Mouse (Mus musculus) liver (tissue): ENCODE data around the gene Fbxo10.
A peak's percentile ranks its signal among the peaks of the same experiment; 100 is the strongest.
"Not testable (repeated sequence)": the region's sequence is repeated elsewhere in the genome, so short reads cannot be mapped to it uniquely, and the experiment has no call there.

ENCODE experiments used
- DNase-seq: peaks from one replicate; pipeline ENCODE4 v3.0.0-alpha.2; 2020; ENCODE audit warnings: mixed read lengths

Fbxo10 gene

DNA sequence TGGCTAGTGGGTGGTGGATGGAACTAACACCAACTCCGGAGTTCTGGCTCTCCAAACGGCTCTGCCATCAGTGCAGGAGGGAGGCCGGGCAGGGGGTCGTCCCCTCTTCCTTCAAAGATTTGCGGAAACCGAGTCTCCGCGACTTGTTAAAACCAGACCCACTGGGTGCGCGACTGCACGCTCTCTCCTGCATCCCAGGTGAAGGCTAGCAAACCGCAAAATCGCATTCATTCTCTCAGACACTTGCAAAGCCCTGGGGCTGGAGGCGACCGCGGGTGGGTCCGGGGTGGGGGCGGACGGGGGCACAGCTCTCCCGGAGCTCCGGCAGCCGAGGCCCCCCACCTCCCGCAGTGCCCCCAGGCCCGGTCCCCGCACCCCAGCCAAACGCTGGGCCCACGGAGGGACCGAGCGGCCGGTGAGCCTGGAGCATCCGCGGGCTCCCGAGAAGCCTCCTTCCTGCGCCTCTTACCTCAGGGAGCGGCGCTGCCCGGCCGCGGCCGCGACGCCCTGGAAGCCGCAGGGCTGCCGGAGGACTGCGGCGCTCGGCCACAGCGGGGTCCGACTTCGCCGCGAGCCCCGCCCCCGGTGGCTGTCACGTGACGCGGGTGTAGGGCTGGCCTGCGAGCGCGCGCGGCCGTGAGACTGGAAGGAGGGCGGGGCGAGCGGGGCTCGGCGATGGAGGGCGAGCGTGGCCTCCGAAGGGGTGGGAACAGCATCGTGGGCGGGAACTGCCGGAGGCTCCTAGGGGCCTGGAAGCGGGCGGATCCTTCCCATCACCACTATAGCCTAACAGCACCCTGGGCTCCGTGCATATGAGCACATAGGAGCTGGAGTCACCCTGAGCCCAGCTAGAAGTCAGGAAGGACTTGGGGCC lies at the start of gene Fbxo10:
Fbxo10 (minus strand) TSS at position 584 of the 874 bp plus-strand sequence.
- peak; percentile 98 for DNase-seq

DNA sequence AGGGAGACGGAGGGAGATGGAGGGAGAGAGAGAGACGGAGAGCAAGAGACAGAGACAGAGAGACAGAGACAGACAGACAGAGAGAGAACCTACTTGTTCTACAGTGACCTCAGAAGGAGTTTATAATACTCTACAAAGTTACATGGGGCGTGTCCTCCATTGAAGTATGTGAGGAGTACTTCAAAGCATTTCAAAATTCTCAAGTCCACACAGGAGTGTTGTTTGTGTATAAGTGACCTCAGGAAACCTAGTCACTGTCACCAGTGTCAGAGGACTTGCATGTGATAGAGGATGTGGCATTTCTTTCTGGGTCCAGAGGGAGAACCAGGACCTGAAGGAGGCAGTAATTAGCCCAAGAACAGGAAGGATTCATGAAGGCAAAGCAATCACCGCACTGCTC lies 46.6 kb upstream of the Fbxo10 start:
- no peak for DNase-seq

DNA sequence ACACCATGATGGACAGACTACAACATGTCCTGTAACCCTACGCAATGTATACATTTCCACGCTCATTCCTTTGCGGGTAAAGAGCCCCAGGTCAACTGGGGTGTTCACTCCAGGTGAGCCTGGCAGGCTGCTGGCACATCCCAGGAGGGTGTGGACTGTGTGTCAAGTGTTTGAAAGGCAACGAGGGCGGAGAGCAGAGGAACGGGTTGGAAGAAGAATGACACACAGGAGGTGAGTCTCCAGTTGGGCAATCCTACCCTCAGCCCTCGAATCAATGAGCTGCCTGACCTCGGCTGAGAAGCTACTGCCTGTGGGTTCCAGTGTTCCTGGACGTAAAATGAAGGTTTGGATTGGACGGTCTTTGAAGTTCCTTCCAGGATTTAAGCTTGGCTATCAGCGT lies 36.9 kb upstream of the Fbxo10 start:
- no peak for DNase-seq

DNA sequence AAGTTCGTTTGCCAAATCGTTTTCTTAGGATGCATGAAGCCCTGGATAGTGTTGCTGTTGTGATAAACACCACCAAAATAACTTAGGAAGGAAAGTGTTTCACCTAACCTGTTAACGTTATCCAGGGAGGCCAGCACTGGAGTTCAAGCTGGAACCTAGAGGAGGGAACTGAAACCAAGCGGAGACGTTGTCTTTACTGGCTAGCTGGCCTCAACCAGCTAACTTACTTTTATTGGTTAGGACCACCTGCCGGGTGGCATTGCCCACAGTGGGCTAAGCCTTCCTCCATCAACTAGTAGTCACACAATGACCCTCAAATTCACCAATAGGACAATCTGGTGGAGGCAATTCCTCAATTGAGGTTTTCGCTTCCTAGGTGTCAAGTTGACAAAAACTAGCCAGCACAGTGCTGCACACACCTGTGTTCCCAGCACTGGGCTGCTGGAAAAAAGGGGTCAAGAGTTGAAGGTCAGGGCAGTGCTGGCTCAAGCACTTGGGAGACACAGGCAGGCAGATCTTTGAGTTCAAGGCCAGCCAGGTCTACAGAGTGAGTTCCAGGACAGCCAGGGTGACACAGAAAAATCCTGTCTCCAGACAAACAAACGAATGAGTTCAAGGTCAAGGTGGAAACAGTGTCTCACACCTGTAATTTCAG lies 24.2 kb upstream of the Fbxo10 start:
- DNase-seq: no peak

DNA sequence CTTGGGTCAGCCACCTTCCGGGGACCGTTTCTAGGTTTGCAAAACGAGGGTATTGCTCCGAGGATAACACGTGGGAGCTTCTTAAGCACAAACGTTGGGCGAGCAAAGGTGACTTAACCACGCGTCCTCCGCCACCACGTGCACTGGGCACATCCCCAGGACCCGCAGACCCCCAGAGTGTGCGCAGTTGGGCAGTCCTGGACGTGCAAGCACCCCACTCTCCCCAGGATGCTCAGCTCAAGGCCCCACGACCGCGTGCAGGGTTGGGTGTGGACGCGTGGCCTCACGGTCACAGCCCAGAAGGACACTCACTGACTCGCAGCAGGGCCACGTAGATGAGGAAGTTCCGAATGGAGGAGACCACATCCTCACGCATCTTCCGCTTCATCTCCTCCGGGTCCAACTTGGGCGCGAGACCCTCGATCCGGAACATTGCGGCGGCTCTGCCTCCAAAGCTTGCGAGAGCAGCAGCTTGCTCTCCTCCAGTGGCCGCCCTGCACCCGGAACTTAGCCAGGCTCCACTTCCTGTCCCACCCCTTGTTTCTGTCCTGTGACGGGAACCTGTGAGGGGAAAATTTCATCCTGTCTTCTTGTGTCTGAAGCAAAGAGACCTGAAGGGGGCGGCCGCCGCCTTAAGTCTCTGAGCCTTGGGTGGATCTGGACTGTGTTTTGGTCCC lies 23.3 kb upstream of the Fbxo10 start, which contains the start of gene Tomm5:
Tomm5 (minus strand) TSS at position 514 of the 677 bp plus-strand sequence.
- peak; percentile 88 for DNase-seq

DNA sequence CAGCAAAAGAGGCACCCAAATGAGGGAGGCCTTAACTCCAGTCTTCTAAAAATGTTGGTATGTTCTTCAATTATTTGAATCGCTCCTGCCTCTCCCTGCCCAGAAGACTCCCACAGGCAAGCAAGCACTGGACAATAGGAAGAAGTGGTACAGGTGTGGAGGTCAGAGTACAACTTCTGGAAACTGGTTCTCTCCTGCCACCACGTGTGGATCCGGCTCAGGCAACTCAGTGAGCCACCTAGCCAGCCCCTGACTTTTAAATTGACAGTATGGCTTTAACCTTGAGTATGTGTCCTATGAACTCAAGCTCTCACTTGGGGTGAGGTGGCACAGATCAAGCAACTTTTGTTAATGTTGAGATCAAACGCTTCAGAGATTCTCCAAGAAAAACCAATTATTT lies 22.7 kb upstream of the Fbxo10 start:
- no peak for DNase-seq

DNA sequence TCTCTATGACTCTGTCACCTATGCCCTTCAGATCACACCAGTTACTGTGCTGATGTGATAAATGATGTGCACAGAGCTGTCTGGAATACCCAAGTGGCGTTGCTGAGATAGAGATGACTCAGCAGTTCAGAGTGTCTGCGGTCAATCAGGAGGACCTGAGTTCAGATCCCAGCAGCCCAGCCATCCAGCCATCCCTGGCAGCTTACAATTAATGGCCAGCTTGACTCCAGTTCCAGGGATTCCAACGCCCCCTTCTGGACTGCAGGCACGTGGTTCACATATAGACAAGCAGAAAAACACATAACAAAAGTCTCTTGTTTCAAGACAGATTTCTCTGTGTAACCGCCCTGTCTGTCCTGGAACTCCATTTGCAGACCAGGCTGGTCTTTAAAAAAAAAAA lies 22.0 kb upstream of the Fbxo10 start:
- peak; percentile 30 for DNase-seq

DNA sequence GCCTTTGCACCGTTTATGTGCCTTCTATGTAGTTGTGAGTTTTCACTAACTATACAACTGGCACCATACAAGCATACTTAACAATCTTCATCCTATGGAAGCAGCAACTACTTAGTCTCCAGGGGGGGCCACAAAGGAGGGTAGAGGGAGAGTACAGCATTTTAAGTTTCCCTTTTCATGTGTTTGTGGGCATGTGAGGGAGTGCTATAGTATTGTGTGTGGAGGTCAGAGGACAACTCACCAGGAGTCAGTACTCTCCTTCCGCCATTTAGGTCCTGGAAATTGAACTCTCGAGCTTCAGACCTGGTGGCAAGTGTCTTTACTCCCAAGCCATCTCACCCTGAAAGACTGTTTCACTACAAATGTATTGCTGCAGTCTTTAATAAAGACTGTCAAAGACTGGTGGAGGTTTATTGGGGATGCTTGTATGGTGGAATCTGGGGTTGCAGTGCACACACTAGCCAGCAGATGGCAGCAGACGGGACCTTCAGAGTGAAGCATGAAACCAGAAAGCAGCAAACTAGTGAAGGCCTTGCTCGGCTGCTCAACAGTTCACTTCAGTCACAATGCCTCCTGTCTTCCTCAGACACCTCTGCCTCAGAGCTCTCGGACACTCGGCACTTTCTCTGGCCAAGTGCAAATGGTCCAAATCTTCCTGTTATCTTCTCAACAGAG lies 12.9 kb upstream of the Fbxo10 start:
- peak; percentile 78 for DNase-seq

DNA sequence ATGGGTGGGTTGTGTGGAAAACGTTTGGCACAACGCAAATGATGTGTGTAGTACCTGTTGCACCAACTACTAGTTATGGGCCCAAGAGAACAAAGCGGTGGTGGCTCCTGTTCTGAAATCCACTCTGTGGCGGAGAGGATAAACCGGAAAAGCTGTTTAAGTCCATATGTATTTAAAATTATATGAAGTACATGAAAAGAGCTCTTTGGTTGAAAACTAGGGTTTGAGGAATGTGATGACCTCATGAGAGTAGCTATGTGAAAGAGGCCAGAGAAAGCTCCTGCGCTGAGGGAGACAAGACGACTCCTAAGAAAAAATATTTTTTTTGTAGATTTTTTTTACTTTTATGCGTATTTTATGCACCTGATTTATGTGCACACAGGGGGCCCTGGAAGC lies 489 bp upstream of the Fbxo10 start:
- DNase-seq: no peak

DNA sequence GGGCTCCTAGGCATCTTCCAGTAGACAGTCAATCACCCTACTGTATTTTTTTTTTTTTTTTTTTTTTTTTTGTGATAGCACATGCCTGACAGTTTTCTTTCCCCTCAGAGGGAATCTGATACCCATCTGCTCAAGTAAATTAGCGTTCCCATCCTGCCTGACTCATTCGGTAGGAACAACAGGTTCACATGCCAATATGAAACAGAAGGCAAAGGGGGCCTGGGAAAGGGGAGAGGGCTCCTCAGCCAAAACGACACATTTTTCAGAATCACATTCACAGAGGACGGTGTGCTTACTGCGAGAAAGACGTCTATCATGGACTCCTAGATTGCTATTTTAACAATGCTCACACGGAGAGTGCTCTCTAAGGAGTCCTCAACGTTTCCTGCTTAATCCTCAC lies 917 bp downstream of the Fbxo10 start:
- no peak for DNase-seq

DNA sequence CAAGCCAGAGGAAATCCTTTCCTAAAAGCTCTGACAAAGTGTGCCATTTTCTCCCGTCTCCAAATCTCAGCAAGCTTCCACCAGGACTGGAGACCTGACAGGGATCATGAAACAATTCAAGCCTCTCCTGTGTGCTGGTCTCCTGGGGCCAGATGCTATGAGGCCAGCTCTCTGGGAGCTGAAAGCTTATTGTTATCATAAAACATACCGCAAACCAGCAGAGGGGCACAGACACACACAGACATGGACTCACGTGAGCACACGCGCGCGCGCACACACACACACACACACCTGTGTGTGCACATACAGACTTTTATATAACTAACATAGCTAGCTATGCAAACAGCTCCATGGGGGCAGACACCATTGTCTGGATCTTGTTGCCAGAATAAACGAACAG lies 1.5 kb downstream of the Fbxo10 start:
- DNase-seq: no peak

DNA sequence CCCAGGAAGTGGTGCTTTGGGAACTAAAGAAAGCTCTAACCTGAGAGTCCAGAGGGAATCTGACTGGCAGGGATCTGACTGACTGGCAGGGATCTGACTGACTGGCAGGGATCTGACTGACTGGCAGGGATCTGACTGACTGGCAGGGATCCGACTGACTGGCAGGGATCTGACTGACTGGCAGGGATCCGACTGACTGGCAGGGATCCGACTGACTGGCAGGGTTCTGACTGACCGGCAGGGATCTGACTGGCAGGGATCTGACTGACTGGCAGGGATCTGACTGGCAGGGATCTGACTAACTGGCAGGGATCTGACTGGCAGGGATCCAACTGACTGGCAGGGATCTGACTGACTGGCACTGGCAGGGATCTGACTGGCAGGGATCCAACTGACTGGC lies 3.4 kb downstream of the Fbxo10 start:
- DNase-seq: not testable (repeated sequence)

DNA sequence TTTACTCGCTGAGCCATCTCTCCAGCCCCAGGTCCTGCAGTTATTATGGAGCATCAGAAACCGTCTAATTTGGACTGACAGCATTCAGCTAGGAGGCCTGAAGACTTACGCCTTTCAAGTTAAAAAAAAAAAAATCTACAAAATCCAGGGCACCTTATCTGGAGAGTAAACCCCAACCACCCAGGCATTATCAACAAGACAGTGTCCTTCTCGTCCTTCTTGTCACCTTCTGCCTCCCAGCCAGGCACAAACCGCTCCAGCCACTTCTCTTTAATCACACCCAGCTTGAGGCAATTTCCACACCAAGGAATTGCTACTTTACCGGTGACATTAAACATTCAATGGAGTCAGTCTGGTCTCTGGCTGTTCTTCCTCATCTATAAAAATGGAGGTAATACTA lies 10.9 kb downstream of the Fbxo10 start:
- peak; percentile 61 for DNase-seq

DNA sequence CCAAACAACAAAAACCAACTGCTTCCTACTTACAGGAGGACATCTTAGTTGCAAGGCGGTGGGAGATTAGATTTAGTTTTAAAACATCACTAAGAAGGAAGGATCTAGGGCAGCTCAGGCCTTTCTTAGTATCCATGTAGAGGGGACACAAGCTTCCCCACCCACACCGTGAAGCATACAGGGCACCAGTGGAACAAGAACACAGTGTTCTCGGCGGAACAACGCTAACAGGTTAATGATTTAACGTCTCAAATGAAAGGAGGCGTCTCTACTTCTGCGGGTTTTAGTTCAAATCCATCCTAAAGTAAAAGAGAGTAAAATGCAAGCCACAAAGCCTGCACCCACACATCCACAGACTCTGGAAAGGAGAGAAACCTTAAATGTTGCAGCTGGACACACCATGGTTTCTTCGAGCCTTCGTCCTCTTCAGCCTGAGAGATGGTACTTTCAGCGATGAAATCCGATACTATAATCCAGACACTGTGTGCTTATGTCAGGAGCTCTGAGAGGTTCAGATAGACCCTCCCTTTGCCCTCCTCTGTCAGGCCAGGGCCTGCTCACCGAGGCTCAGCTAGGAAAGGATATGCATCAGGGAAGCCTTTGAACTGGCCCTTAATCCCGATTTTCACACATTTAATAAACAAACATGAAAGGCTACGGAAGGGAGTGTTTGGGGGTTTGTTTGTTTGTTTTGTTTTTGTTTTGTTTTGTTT lies 12.0 kb downstream of the Fbxo10 start:
- DNase-seq: no peak

DNA sequence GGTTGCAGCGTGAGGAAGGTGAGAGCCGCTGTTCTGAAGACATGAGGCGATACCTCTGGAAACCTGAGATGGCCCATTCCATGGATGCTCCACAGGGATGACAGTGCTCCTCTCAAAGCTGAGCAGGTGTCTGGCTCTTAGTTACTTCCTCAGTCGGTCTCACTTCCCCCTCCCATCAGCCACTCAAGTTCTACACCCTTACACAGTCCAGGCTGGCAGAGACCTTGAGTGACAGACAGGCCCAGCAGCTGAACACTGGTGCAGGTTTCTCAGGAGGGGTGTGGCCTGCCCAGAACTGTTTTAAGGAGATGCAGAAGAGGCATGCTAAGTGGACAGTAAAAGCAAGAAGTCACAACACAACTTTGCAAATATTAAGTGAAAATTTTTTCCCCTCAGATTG lies 16.7 kb downstream of the Fbxo10 start:
- no peak for DNase-seq

DNA sequence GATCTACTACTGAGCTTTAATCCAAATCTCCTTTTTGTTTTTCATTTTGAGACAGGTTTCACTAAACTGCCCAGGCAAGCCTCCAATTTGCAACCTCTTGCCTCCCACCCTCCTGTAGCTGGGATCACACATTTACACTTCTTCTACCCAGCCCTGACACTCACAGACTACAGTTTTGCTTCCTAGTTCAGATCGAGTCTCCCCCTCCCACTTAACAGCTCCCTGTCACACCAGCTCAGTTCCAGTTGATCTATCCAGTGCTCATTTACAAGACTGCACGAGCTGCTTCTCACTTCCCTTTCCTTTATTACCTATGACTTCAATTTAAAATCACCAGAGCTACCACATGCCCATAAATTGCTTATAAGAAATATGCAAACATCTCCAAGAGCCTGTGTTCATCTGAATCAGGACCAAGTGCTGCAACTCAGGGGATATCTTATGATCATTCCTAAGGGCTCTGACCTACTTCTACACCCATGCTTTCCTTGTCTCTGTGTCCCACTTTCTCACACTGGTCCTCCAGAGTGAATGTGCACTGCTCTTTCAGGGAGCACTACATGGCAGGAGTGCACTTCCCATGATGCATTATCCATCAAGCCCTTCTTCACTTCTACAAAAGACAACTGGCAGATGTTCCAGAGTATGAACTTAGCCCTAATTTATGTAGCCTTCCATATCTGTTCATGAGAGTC lies 18.2 kb downstream of the Fbxo10 start:
- no peak for DNase-seq

DNA sequence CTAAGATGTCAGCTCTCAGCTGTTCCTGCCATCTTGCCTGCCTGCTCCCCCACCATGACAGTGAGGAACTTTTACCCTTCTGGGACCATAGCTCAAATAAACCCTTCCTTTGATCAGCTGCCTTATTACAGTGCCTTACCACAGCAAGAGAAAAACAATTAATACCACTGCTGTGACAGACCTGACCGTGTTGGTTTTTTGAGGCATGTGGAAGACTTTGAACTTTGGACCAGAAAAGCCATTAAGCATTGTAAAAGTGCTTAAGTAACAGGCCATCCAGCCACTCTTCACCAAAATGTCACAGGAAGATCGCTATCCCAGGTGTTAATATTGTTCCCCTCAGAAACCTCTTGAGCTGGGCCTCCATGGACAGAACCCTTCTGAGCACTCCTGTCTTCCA lies 19.8 kb downstream of the Fbxo10 start:
- DNase-seq: no peak

DNA sequence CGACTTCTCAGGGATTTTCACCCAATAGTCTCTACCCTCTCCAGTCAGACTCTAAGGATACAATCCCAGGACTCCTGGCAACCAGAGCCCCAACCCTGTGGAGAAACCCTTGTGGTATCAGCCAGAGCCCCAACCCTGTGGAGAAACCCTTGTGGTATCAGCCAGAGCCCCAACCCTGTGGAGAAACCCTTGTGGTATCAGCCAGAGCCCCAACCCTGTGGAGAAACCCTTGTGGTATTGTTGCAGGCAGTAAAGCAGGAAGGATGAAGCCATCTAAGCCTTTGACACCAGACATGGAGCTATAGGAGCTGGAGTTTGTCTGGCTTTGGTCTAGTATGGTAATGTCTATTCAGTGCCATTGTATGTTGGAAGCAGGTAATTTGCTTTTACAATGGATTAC lies 20.6 kb downstream of the Fbxo10 start:
- not testable (repeated sequence) for DNase-seq

DNA sequence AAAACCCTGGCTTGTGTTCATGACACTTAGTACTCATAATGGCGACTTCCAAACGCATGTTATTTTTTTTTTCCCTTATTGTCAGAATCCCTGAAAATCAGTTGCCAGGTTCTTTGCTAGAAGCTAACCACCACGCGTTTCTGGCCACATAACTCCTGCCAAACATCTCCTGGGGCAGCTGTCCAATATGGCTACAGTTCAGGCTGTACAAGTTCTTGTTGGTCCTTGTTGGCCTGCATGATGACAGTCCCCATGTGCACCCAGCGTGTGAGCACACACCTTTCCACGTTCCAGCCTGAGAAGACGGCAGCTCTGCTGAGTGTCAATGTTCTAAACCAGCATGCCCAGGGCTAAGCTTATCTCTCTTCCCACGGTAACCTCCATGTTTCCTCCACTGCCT lies 29.0 kb downstream of the Fbxo10 start:
- no peak for DNase-seq

DNA sequence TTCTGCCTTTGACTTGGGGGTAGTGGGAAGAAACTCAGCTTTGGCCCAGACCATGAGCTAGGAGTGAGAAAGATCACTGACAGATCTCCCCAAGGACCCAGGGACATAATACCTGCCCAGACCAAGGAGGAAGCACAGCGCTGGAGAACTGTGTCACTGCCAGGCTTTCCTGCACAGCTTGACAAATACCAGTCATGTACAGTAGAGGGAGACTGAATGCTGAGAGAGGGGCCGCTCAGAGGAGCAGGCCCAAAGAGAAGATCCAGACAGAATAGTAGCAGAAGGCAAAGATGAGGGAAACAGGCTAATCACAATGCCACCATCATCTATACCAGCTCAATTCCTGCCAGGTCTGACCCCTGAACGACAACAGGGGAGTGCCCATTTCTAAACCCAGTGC lies 29.5 kb downstream of the Fbxo10 start:
- DNase-seq: no peak

DNA sequence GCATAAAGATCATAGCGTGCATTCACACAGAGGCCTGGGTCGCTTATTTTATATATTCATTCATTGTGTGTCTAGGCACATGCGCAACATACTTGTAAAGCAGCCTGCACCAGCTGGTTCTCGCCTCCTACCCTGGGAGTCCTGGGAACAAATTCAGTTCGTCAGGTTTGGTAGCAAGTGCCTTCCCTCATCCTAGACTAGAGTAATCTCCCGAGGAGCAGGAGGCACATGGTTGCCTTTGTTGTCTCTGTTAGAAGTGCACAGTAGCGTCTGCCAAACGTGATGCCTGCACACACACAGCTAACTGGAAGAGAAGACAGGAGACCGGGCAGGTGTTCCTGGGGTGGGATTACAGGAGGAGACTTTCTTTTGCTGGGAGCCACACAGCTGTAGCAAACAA lies 36.4 kb downstream of the Fbxo10 start:
- no peak for DNase-seq
